Mouse (Mus musculus) liver, embryonic 14.5 days (tissue): Measurements from ENCODE around the gene Golph3l.

Experiments
- CTCF ChIP-seq: IDR thresholded peaks from 2 replicates; pipeline ENCODE4 v1.5.1; 2016; ENCODE audit warnings: antibody characterized with exemption, low read depth, control low read depth
- EP300 ChIP-seq: IDR thresholded peaks from 2 replicates; pipeline ENCODE4 v1.6.1; 2016; ENCODE audit warnings: antibody characterized with exemption, low read depth

DNA sequence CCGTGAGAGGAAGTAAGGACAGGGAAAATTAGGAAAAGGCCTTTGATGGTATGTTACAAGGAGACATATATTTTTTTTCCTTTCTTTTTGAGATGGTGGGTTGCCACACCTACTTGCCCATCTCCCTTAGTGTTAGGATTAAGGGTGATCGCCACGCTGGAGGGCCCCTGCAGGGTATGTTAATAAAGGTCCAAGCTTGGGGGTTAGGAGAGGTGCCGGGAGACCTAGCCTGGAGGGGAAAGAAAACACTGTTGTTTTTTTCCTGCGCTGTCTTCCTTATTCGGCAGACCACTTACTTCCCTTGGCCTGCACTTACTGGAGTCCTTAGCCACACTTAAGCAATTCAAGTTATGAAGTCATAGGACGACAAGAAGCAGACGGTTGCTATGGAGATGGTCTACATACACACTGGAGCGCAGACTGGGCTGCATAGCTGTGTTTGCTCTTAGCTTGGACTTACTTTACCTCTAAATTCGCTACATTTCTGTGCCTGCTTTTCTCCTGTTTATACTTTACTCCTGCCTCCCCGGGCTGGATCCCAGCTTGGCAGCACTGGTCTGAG is 64.8 kb downstream of the Golph3l start:
- TF ChIP-seq CTCF (no peak), EP300 (no peak)
